Mouse (Mus musculus): ENCODE measurements around the gene Ghdc. TPM values are rescaled to one million over a fixed set of nuclear protein-coding genes. Genes with fewer than 3 reads are reported as not detected.

Gene Ghdc
- polyA plus RNA-seq, 1 experiment from 2014 or later, result 8.4 TPM

DNA sequence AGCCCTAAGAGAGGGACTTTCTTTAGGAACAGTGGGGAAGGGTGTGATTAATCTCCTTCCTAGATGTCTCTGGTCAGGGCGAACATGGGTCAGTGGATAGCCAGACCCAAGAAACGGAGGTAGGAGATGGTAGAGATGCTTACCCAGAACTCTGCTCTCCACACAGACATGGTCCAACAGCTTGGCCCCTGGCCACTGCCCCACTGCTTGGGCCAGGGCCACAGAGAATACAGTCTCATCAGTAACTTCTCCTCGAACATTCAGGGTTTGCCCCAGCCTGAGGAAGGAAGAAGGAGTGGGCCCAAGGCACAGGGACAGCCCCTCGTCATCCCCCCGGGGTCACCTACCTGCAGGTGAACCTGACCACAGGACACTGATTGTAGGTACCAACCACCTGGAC is 2.9 kb downstream of the Ghdc start:
- Histone ChIP-seq H3K4me2 (replicated peaks; ENCODE audit: low read depth, low read length) (no peak overlapping the region), H3K9ac (replicated peaks; ENCODE audit: low read length) (no peak overlapping the region), H3K4me1 (ENCODE audit: insufficient read depth, low read length) (peaks cover 5% of the 10 kb centered on the region), H3K27ac (ENCODE audit: low read length) (no peak overlapping the region), H3K27me3 (ENCODE audit: insufficient read depth, low read length) (0 out of 2 replicates have a peak, but pooled peaks cover under 1% of the 10 kb centered on the region), H3K36me3 (ENCODE audit: insufficient read depth, low read length) (no peaks in the 10 kb centered on the region), H3K9me3 (ENCODE audit: low read length) (no peaks in the 10 kb centered on the region), H3K4me3 (ENCODE audit: low read length) (no peak overlapping the region)
- 82% methylated on average over 5 of the region's 5 CpGs for WGBS
- no peak for ATAC-seq (ENCODE audit: low FRiP score, low TSS enrichment)

DNA sequence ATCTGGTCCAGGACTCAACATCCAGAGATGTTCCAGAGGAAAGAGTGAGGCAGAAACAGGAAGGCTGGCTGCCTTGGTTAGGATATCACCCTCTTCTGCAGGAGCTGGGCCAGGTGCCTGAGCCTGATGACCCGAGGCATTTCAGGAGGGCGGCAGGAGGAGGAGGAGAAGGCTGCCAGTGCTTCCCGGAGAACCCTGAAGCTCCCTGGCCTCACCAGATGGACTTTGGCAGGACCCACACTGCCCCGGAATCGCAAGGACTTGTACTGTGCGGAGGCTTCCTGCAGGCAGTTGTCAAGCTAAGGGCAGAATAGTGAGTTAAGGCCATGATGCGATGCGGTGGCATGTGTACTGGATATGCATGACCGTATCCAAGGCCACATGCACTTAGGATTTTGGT is 4.0 kb downstream of the Ghdc start:
- H3K27ac ChIP-seq (ENCODE audit: low read length), result no peak overlapping the region
- whole genome bisulfite sequencing, result 78% methylated on average over 9 of the region's 9 CpGs
- H3K9ac ChIP-seq (replicated peaks; ENCODE audit: low read length), result no peak overlapping the region

DNA sequence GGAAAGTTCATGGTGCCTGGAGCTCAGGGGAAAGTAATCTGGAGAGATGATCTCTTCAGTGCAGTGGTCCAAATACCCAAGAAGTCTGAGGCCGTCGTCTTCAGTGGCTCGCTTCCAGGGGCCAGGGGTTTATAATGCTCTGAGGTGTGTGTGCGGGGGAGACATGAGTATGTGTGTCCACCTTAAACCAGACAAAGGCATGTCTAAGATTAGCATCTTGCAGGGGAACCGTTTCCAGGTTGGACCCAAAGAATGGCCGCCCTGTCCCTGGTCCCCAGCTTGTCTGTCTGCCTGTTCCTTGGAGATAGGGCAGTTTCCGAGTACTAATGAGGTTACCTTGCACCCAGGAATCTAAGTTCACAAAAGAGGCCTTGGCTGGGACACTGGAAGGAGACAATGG is 7.9 kb downstream of the Ghdc start, which contains the start of gene Hcrt:
Hcrt (minus strand) TSS at position 101 of the 400 bp plus-strand sequence.
- Histone ChIP-seq H3K9ac (replicated peaks; ENCODE audit: low read length) (peak within 1 kb of the TSS; percentile 59), H3K27me3 (ENCODE audit: insufficient read depth, low read length) (peaks cover 30% of the 10 kb centered on the region), H3K36me3 (ENCODE audit: insufficient read depth, low read length) (no peaks in the 10 kb centered on the region), H3K9me3 (ENCODE audit: low read length) (no peaks in the 10 kb centered on the region), H3K4me1 (ENCODE audit: insufficient read depth, low read length) (peaks cover 12% of the 10 kb centered on the region), H3K4me2 (replicated peaks; ENCODE audit: low read depth, low read length) (peak within 1 kb of the TSS; percentile 83), H3K4me3 (ENCODE audit: low read length) (peak within 1 kb of the TSS; percentile 53), H3K27ac (ENCODE audit: low read length) (no peak within 1 kb of the TSS)
- WGBS, result 77% methylated on average over 7 of the region's 7 CpGs
- ATAC-seq (ENCODE audit: low FRiP score, low TSS enrichment), result no peak

More for the DNA sequence above, 4.0 kb downstream of the Ghdc start:
- no peaks in the 10 kb centered on the region for H3K36me3 ChIP-seq (ENCODE audit: insufficient read depth, low read length)
- H3K27me3 ChIP-seq (ENCODE audit: insufficient read depth, low read length), result peaks cover 8% of the 10 kb centered on the region
- H3K9me3 ChIP-seq (ENCODE audit: low read length), result no peaks in the 10 kb centered on the region
- no peak for ATAC-seq (ENCODE audit: low FRiP score, low TSS enrichment)
- H3K4me2 ChIP-seq (replicated peaks; ENCODE audit: low read depth, low read length), result no peak overlapping the region
- peaks cover 7% of the 10 kb centered on the region for H3K4me1 ChIP-seq (ENCODE audit: insufficient read depth, low read length)
- H3K4me3 ChIP-seq (ENCODE audit: low read length), result no peak overlapping the region

DNA sequence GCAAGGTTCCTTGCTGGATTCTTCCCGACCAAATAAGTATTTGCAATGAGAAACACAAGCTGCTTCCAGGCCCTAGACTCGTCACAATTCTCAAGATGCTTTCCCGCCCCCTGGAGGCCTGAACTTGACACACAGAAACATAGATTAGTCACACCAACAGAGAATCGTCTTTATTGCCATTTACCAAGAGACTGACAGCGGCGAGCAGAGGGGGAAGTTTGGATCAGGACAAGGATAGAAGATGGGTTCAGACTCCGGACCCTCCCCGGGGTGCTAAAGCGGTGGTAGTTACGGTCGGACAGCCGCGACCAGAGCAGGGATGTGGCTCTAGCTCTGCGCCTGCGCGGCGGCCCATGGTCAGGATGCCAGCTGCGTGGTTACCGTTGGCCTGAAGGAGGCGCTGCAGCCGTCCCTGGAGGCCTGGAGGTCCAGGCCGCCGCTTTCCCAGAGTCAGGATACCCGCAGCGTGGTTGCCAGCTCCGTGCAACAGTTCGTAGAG is 9.2 kb downstream of the Ghdc start:
- Histone ChIP-seq H3K9ac (replicated peaks; ENCODE audit: low read length) (peak overlapping the region; percentile 59), H3K4me3 (ENCODE audit: low read length) (peak overlapping the region; percentile 53), H3K27me3 (ENCODE audit: insufficient read depth, low read length) (peaks cover 30% of the 10 kb centered on the region), H3K9me3 (ENCODE audit: low read length) (no peaks in the 10 kb centered on the region), H3K36me3 (ENCODE audit: insufficient read depth, low read length) (no peaks in the 10 kb centered on the region), H3K4me2 (replicated peaks; ENCODE audit: low read depth, low read length) (peak overlapping the region; percentile 83), H3K4me1 (ENCODE audit: insufficient read depth, low read length) (peaks cover 12% of the 10 kb centered on the region), H3K27ac (ENCODE audit: low read length) (no peak overlapping the region)
- peak; percentile 66 for ATAC-seq (ENCODE audit: low FRiP score, low TSS enrichment)
- WGBS, result under 1% methylated on average over 27 of the region's 27 CpGs

DNA sequence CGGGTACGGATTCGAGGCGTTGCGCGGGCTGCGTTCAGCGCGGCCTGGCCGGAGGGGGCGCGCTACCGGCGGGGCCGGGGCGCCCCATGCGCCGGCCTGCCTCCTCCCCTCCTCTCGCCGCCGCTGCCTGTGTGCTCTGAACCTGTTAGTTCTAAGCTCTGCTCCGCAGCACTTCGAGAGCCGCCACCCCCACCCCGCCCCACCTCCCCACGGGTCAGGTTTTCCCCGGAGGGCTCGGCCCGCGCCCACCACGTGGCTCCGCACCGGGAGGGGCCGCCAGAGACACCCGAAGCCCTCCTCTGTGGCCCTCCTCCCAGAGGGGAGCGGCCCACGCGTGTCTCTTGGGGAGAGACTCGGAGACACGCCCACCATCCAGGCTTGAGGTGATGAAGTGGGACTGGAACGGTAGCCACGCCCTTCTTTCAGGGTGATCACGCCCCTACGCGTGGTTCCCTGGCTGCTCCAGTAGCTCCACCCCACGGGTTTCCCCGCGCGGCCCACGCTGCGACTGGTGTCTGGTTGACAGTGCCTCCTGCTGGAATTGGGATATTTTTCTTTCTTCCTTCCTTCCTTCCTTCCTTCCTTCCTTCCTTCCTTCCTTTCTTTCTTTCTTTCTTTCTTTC is 11.0 kb downstream of the Ghdc start, which contains the start of gene Kcnh4:
Kcnh4 (minus strand) TSS at position 332 of the 623 bp plus-strand sequence.
- peak within 1 kb of the TSS; percentile 59 for H3K4me2 ChIP-seq (replicated peaks; ENCODE audit: low read depth, low read length)
- 2% methylated on average over 46 of the region's 51 CpGs for WGBS
- peak within 1 kb of the TSS; percentile 32 for H3K4me3 ChIP-seq (ENCODE audit: low read length)
- H3K27ac ChIP-seq (ENCODE audit: low read length), result no peak within 1 kb of the TSS
- H3K27me3 ChIP-seq (ENCODE audit: insufficient read depth, low read length), result peaks cover 30% of the 10 kb centered on the region
- peaks cover 12% of the 10 kb centered on the region for H3K4me1 ChIP-seq (ENCODE audit: insufficient read depth, low read length)
- H3K9ac ChIP-seq (replicated peaks; ENCODE audit: low read length), result no peak within 1 kb of the TSS
- no peaks in the 10 kb centered on the region for H3K36me3 ChIP-seq (ENCODE audit: insufficient read depth, low read length)
- ATAC-seq (ENCODE audit: low FRiP score, low TSS enrichment), result no peak
- no peaks in the 10 kb centered on the region for H3K9me3 ChIP-seq (ENCODE audit: low read length)

DNA sequence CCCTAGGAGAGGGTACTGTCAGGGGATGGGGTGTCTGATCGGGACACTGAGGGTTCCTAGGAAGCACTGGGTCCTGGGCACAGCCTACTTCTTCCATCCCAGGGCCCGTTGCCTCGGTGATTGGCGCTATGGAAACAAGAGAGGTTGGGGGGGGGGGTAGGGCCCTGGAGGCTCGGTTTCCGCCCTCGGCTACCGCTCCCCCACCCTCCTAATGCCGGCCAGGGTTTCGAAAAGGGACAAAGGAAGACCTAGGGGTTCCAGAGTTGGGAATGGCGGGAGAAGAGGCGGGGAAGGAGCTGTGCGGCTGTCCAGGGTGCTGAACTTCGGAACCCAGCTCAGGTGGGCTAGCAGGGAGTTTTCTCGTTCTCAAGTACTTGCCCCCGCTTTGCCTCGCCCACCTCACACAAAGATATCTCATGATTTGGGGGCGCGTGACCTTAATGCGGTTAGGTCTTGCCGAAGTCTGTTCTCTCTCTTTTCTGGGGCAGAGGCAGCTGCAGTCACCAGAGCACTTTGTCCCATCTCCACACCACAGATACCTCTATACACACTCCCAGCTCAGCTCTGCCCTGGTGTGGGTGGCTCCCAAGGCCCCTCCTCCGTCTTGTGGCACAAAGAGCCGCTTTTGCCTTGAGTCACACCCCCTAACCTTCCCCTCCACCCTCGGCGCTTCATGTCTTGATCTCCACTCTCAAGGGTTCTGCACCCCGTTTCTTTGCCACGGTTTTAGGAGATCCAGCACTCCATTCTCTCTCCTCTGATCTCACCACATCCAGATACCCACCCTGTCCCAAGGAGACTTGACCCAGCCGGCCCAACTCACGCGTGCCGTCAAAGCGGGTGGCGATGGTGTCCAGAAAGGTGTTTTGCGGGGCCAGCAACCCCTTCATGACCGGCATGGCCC is 11.8 kb downstream of the Ghdc start:
- peaks cover 30% of the 10 kb centered on the region for H3K27me3 ChIP-seq (ENCODE audit: insufficient read depth, low read length)
- no peaks in the 10 kb centered on the region for H3K9me3 ChIP-seq (ENCODE audit: low read length)
- H3K4me3 ChIP-seq (ENCODE audit: low read length), result peak overlapping the region; percentile 32; the same call in 1 of the 2 replicates
- ATAC-seq (ENCODE audit: low FRiP score, low TSS enrichment), result 0 out of 2 replicates have a peak, but pooled peaks have one; percentile 11
- H3K9ac ChIP-seq (replicated peaks; ENCODE audit: low read length), result no peak overlapping the region
- no peak overlapping the region for H3K27ac ChIP-seq (ENCODE audit: low read length)
- H3K4me1 ChIP-seq (ENCODE audit: insufficient read depth, low read length), result peaks cover 12% of the 10 kb centered on the region
- H3K4me2 ChIP-seq (replicated peaks; ENCODE audit: low read depth, low read length), result peak overlapping the region; percentile 59
- H3K36me3 ChIP-seq (ENCODE audit: insufficient read depth, low read length), result no peaks in the 10 kb centered on the region
- WGBS, result 2% methylated on average over 34 of the region's 35 CpGs

DNA sequence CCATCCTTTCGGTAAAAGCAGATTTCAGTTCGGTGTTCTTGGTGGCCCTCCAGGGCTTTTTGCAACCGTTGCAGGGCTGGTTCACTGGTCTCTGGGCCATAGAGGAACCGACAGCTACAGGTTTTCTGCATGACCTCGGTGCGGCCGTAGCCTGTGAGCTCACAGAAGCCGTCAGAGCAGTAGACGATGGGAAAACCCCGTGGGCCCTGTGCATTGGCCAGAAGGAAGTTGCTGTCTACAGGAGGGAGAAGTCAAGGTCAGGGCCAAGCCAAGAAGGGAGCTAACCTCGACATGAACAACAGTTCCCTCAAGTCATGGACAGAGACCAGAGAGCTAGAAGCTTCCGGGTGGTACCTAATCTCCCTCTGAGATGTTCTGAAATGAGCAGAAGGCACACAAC is 13.2 kb downstream of the Ghdc start:
- Histone ChIP-seq H3K36me3 (ENCODE audit: insufficient read depth, low read length) (no peaks in the 10 kb centered on the region), H3K9ac (replicated peaks; ENCODE audit: low read length) (no peak overlapping the region), H3K4me3 (ENCODE audit: low read length) (no peak overlapping the region), H3K27ac (ENCODE audit: low read length) (no peak overlapping the region), H3K4me1 (ENCODE audit: insufficient read depth, low read length) (peaks cover 12% of the 10 kb centered on the region), H3K4me2 (replicated peaks; ENCODE audit: low read depth, low read length) (no peak overlapping the region), H3K9me3 (ENCODE audit: low read length) (no peaks in the 10 kb centered on the region), H3K27me3 (ENCODE audit: insufficient read depth, low read length) (peaks cover 27% of the 10 kb centered on the region)
- no peak for ATAC-seq (ENCODE audit: low FRiP score, low TSS enrichment)
- 83% methylated on average over 12 of the region's 12 CpGs for WGBS

DNA sequence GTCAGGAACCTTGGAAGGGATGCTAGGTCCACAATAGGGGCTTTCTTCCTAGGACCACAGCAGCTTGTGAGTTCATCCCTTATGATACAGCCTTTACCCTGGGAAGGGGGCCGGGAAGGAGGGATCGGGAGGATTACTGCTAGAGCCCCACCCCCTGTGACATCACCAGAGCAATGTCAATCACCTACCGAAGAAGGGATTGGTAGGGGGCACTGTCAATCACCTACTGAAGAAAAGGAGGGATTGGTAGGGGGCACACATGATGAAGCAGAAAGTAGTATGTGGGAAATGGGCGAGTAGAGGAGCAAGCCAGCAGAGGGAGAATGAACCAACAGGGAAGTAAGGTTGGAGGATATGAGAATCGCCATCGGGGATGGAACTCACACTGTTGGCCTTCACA is 14.3 kb downstream of the Ghdc start:
- no peak overlapping the region for H3K27ac ChIP-seq (ENCODE audit: low read length)
- no peak overlapping the region for H3K4me3 ChIP-seq (ENCODE audit: low read length)
- no peaks in the 10 kb centered on the region for H3K36me3 ChIP-seq (ENCODE audit: insufficient read depth, low read length)
- H3K27me3 ChIP-seq (ENCODE audit: insufficient read depth, low read length), result peaks cover 21% of the 10 kb centered on the region
- peaks cover 16% of the 10 kb centered on the region for H3K4me1 ChIP-seq (ENCODE audit: insufficient read depth, low read length)
- no peak overlapping the region for H3K9ac ChIP-seq (replicated peaks; ENCODE audit: low read length)
- H3K4me2 ChIP-seq (replicated peaks; ENCODE audit: low read depth, low read length), result no peak overlapping the region
- no peaks in the 10 kb centered on the region for H3K9me3 ChIP-seq (ENCODE audit: low read length)
- 70% methylated on average over 6 of the region's 6 CpGs for WGBS
- ATAC-seq (ENCODE audit: low FRiP score, low TSS enrichment), result no peak

DNA sequence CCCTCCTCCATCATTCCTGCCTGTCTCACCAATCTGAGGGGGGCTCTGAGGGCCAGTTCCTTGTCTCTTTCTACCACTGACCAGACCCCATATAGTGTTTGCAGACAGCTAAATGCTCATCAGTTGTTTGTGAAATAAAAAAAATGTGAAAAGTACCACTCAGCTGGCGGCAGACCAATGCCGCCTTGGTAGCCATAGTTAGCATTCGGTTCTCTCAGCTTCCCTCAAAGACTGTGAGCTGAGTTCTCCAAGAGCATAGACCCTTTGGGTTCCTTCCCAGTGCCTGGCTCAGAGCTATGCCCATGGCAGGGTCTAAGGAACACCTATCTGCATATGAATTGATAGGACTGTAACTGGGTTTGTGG is 16.1 kb downstream of the Ghdc start:
- Histone ChIP-seq H3K36me3 (ENCODE audit: insufficient read depth, low read length) (no peaks in the 10 kb centered on the region), H3K27ac (ENCODE audit: low read length) (no peak overlapping the region), H3K9ac (replicated peaks; ENCODE audit: low read length) (no peak overlapping the region), H3K4me3 (ENCODE audit: low read length) (no peak overlapping the region), H3K4me1 (ENCODE audit: insufficient read depth, low read length) (peaks cover 13% of the 10 kb centered on the region), H3K27me3 (ENCODE audit: insufficient read depth, low read length) (peaks cover 14% of the 10 kb centered on the region), H3K4me2 (replicated peaks; ENCODE audit: low read depth, low read length) (no peak overlapping the region), H3K9me3 (ENCODE audit: low read length) (no peaks in the 10 kb centered on the region)
- 94% methylated on average over 3 of the region's 3 CpGs for WGBS
- no peak for ATAC-seq (ENCODE audit: low FRiP score, low TSS enrichment)
